Mouse (Mus musculus) cerebellum, adult 2 months (tissue): ENCODE measurements around the gene Gm49340.

Experiments used
- CTCF ChIP-seq: fragments of 200-500 bp; IDR thresholded peaks from 2 replicates; pipeline ENCODE4 v1.5.1; 2011; ENCODE audit warnings: low read depth, mild to moderate bottlenecking, control low read depth, low read length, moderate library complexity, borderline replicate concordance; ENCODE audit not compliant: insufficient read depth
- POLR2A ChIP-seq: fragments of 200-500 bp; IDR thresholded peaks from 2 replicates; pipeline ENCODE4 v1.6.1; 2011; ENCODE audit warnings: low read length, control low read depth, borderline replicate concordance; ENCODE audit not compliant: insufficient read depth

DNA sequence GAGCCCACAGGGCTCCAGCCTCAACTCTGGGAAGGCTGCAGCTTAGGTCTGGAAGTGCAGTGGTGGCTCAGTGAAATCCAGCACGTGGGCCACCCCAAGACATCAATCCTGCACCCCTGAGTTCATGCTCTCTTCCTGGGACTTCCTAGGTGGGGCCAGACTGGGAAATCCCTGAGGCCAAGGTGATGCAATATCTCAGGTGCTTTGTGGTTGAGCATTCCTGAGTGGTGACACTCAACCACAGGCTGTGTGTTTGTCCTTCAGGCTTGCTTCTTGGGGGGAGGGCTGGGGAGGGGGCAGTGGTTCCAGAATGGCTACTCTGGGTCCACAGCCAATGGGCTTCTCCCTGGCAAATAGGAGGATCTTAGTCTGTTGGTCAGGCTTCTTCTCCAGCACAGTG, 45.6 kb upstream of the Gm49340 start:
- no peak for TF ChIP-seq CTCF
- TF ChIP-seq POLR2A, result no peak
